19 mouse cellular contexts compared by ENCODE assay signal in the genomic region with DNA sequence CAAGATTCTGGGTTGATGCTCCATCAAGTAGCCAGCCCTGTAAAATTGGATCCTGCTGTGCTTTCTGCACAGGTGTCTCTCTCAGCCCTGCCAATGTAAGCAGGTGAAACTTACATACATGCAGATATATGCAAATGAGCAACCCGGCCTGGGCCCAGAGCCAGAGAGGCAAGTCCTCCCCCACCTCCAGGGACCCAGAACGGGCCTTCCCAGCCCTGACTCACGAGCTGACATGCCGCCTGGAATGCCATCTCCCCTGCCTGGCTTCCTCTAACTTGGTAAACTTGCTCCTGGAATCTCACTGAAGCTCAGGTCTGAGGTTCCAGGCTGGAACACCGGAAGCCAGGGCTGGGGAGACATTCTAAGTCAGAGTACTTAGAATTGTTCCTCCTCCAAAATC. TPM values are rescaled to one million over a fixed set of nuclear protein-coding genes. Genes with fewer than 3 reads are reported as not detected.
"Had no signal": no experiment of that assay in that cellular context is flagged by ENCODE, and none has a peak within 500 bp of the region (broad histone marks: within the 10 kb centered on the region; RNA-seq: fewer than 3 reads in every experiment).

No protein-coding gene starts in this region.

- H3K36me3 ChIP-seq: limb, embryonic 10.5 days; midbrain, embryonic 10.5 days; neural tube, embryonic 13.5 days had no signal

- H3K9ac ChIP-seq: lung, embryonic 14.5 days; neural tube, embryonic 13.5 days had no signal

- H3K4me2 ChIP-seq: liver, embryonic 11.5 days; lung, embryonic 14.5 days; neural tube, embryonic 13.5 days had no signal

- H3K27ac ChIP-seq: limb, embryonic 10.5 days; midbrain, embryonic 10.5 days; neural tube, embryonic 13.5 days had no signal

- DNase-seq: kidney, adult 8-10 months; kidney, postnatal 36 days; layer of hippocampus, adult 9-11 months; lung, embryonic 14.5 days; lung, postnatal 10 days; lung, postnatal 4 days; midbrain, embryonic 14.5 days; right cerebral cortex, postnatal 14 days; thymus, postnatal 36 days had no signal

- H3K9me3 ChIP-seq: limb, embryonic 10.5 days; midbrain, embryonic 10.5 days; neural tube, embryonic 13.5 days had no signal

- H3K4me3 ChIP-seq: limb, embryonic 10.5 days; midbrain, embryonic 10.5 days; neural tube, embryonic 13.5 days had no signal

RNA-seq across cellular contexts. Expression of gene Dlx4, which starts 7.1 kb away (rescaled TPM):
- total RNA-seq: megakaryocyte, adult 5-6 weeks; monocyte, adult 5-6 weeks had no signal
- polyA plus RNA-seq: kidney, embryonic 16.5 days; neural tube, embryonic 13.5 days; spleen, adult 2 months had no signal

RNA-seq across cellular contexts. Expression of gene Dlx3, which starts 33.2 kb away (rescaled TPM):
- total RNA-seq: layer of hippocampus, adult 18-20 months; monocyte, adult 5-6 weeks had no signal
- polyA plus RNA-seq: liver, embryonic 16.5 days; spleen, adult 2 months had no signal
